In genomic region chr19:16252696-16253095, GRCm38 (mm10) we compare ENCODE assay signal across 21 mouse cellular contexts.
DNase-seq lines count a peak whose midpoint lies in the region; ATAC-seq and TF ChIP-seq lines count a peak whose summit lies in the region.
"Had no signal": no experiment of that assay in that cellular context is flagged by ENCODE, and none has a peak within 500 bp of the region (broad histone marks: within the 10 kb centered on the region; RNA-seq: fewer than 3 reads in every experiment).

No protein-coding gene starts in this region.

- WGBS in lung, postnatal 0 days = 62% methylated on average over 4 of the region's 4 CpGs
- 64% methylated on average over 4 of the region's 4 CpGs for WGBS in heart, embryonic 11.5 days (ENCODE audit: insufficient replicate concordance)

- no peaks in the 10 kb centered on the region for H3K27me3 ChIP-seq in lung, postnatal 0 days (replicated peaks; ENCODE audit: insufficient read depth, low read length)
- peaks cover 3 to 7% of the 10 kb centered on the region in 2 experiments for H3K27me3 ChIP-seq in MEL (ENCODE audit: control insufficient read depth in 1 of 2, insufficient read depth in 2 of 2, low read length in 2 of 2)
- H3K27me3 ChIP-seq in heart, embryonic 11.5 days (ENCODE audit: control insufficient read depth, insufficient read depth, low read length) = no peaks in the 10 kb centered on the region
- H3K27me3 ChIP-seq: forebrain, embryonic 13.5 days; heart, embryonic 13.5 days; lung, embryonic 15.5 days; midbrain, embryonic 12.5 days had no signal

- H3K36me3 ChIP-seq in lung, postnatal 0 days (ENCODE audit: insufficient read depth, low read length) = no peaks in the 10 kb centered on the region
- H3K36me3 ChIP-seq in MEL (ENCODE audit: control insufficient read depth in 1 of 2, insufficient read depth in 2 of 2, low read length in 2 of 2) = no peaks in the 10 kb centered on the region; a peak in 1 of 4 replicates
- no peaks in the 10 kb centered on the region for H3K36me3 ChIP-seq in heart, embryonic 11.5 days (ENCODE audit: control insufficient read depth, insufficient read depth, low read length)
- H3K36me3 ChIP-seq: heart, embryonic 13.5 days; lung, embryonic 15.5 days; midbrain, embryonic 12.5 days had no signal

- TF ChIP-seq RAD21 in MEL (IDR thresholded peaks at IDR 0.05; ENCODE audit: low read depth, low read length) = no peak

- no peak overlapping the region for H3K27ac ChIP-seq in lung, postnatal 0 days (ENCODE audit: low read length)
- no peak overlapping the region for H3K27ac ChIP-seq in MEL (ENCODE audit: control insufficient read depth, low read depth, low read length)
- H3K27ac ChIP-seq in heart, embryonic 11.5 days (ENCODE audit: low read depth, low read length) = no peak overlapping the region
- H3K27ac ChIP-seq: forebrain, embryonic 13.5 days; heart, embryonic 13.5 days; lung, embryonic 15.5 days; midbrain, embryonic 12.5 days; stomach, postnatal 0 days had no signal

- peak; percentile 43 for DNase-seq in lung, postnatal 0 days (ENCODE audit: low spot score)
- DNase-seq in lung, postnatal 14 days = no peak
- DNase-seq in MEL (ENCODE audit: low read depth, low spot score) = peak; percentile 27
- DNase-seq: adrenal gland, postnatal 14 days; cerebellum, adult 9-11 months; gastrocnemius, postnatal 36 days; heart, postnatal 36 days; kidney, adult 18-20 months; kidney, postnatal 14 days; thymus, postnatal 25 days had no signal

- no peaks in the 10 kb centered on the region for H3K79me2 ChIP-seq in MEL (ENCODE audit: control insufficient read depth, insufficient read depth, low read length, poor library complexity)

- TF ChIP-seq EP300 in lung, postnatal 0 days (IDR thresholded peaks at IDR 0.05) = no peak
- no peak for TF ChIP-seq EP300 in MEL (IDR thresholded peaks at IDR 0.05; ENCODE audit: low read depth in 1 of 2, low read length in 2 of 2)

- TF ChIP-seq CTCF in lung, postnatal 0 days (IDR thresholded peaks at IDR 0.05) = no peak
- no peak for TF ChIP-seq CTCF in MEL (IDR thresholded peaks at IDR 0.05 in 2 of 3, conservative IDR thresholded peaks at IDR 0.05 in 1 of 3; ENCODE audit: control insufficient read depth in 1 of 3, insufficient read depth in 1 of 3, low read depth in 2 of 3, low read length in 3 of 3, poor library complexity in 1 of 3, severe bottlenecking in 1 of 3)

- H3K4me2 ChIP-seq in lung, postnatal 0 days (replicated peaks; ENCODE audit: low read depth, low read length) = no peak overlapping the region
- no peak overlapping the region for H3K4me2 ChIP-seq in heart, embryonic 11.5 days
- H3K4me2 ChIP-seq: forebrain, embryonic 13.5 days; heart, embryonic 13.5 days; lung, embryonic 15.5 days; midbrain, embryonic 12.5 days had no signal

- TF ChIP-seq POLR2A in MEL (IDR thresholded peaks at IDR 0.05; ENCODE audit: control insufficient read depth in 1 of 2, insufficient read depth in 1 of 2, low read depth in 1 of 2, low read length in 2 of 2, poor library complexity in 1 of 2) = no peak

- no peak overlapping the region for H3K9ac ChIP-seq in lung, postnatal 0 days (replicated peaks; ENCODE audit: low read depth)
- H3K9ac ChIP-seq in MEL (ENCODE audit: control insufficient read depth, low read depth, low read length, poor library complexity, severe bottlenecking) = no peak overlapping the region
- H3K9ac ChIP-seq in heart, embryonic 11.5 days (ENCODE audit: low read depth, low read length) = no peak overlapping the region
- H3K9ac ChIP-seq: forebrain, embryonic 13.5 days; heart, embryonic 13.5 days; lung, embryonic 15.5 days; midbrain, embryonic 12.5 days had no signal

- no peak overlapping the region for H3K4me3 ChIP-seq in lung, postnatal 0 days (ENCODE audit: low read depth, low read length)
- H3K4me3 ChIP-seq in MEL (ENCODE audit: control insufficient read depth in 1 of 2, insufficient read depth in 1 of 2, low read depth in 2 of 2, low read length in 2 of 2) = no peak overlapping the region
- no peak overlapping the region for H3K4me3 ChIP-seq in heart, embryonic 11.5 days (ENCODE audit: low read depth, low read length)
- H3K4me3 ChIP-seq: forebrain, embryonic 13.5 days; heart, embryonic 13.5 days; lung, embryonic 15.5 days; midbrain, embryonic 12.5 days; myocyte had no signal

- H3K4me1 ChIP-seq in lung, postnatal 0 days (ENCODE audit: insufficient read depth, low read depth, low read length) = peaks cover 7% of the 10 kb centered on the region; the same call in 1 of the 2 replicates
- no peaks in the 10 kb centered on the region for H3K4me1 ChIP-seq in MEL (ENCODE audit: control insufficient read depth in 1 of 2, insufficient read depth in 2 of 2, low read length in 2 of 2)
- H3K4me1 ChIP-seq in heart, embryonic 11.5 days (ENCODE audit: control insufficient read depth, insufficient read depth, low read length) = peaks cover 20% of the 10 kb centered on the region

- no peaks in the 10 kb centered on the region for H3K9me3 ChIP-seq in lung, postnatal 0 days (ENCODE audit: low read length)
- no peaks in the 10 kb centered on the region for H3K9me3 ChIP-seq in MEL (replicated peaks; ENCODE audit: insufficient read depth, low read length)
- no peaks in the 10 kb centered on the region for H3K9me3 ChIP-seq in heart, embryonic 11.5 days (replicated peaks; ENCODE audit: control insufficient read depth, low read length)
- H3K9me3 ChIP-seq: forebrain, embryonic 13.5 days; heart, embryonic 13.5 days; lung, embryonic 15.5 days; midbrain, embryonic 12.5 days had no signal

- no peak for ATAC-seq in lung, postnatal 0 days
- ATAC-seq in hematopoietic stem cell, adult 5-6 weeks (replicated peaks in 1 of 2; ENCODE audit: insufficient read depth in 1 of 2, low FRiP score in 2 of 2, low TSS enrichment in 1 of 2, low read depth in 1 of 2, poor library complexity in 2 of 2, severe bottlenecking in 2 of 2) = peak; percentile 90 to 96
- peak; percentile 87 for ATAC-seq in neutrophil, adult 5-6 weeks (ENCODE audit: extremely low read depth, insufficient number of reproducible peaks, low FRiP score, poor library complexity, severe bottlenecking)
- no peak for ATAC-seq in erythroblast, adult 5-6 weeks (replicated peaks; ENCODE audit: low FRiP score, poor library complexity, severe bottlenecking)
- ATAC-seq in heart, embryonic 11.5 days (replicated peaks; ENCODE audit: insufficient number of reproducible peaks, low FRiP score, low TSS enrichment) = no peak
- ATAC-seq: activated CD4-positive, CD25-positive, alpha-beta regulatory T cell, adult 4 months; forebrain, embryonic 13.5 days had no signal

TF ChIP-seq in MEL, 35 proteins besides CTCF, POLR2A, EP300 and RAD21:
- TF ChIP-seq NRF1 (IDR thresholded peaks at IDR 0.05; ENCODE audit: insufficient read depth, low read depth, low read length, poor library complexity, severe bottlenecking) (no peak), GABPA (IDR thresholded peaks at IDR 0.05; ENCODE audit: low read depth, low read length) (no peak), POLR2AphosphoS2 (IDR thresholded peaks at IDR 0.05; ENCODE audit: low read length) (no peak)

Comparison
In these comparisons a context has a peak if more than half of its experiments do, and no peak if none do; other contexts are left out.
1. ATAC-seq: peak in hematopoietic stem cell, adult 5-6 weeks (2 of 2) and neutrophil, adult 5-6 weeks (single experiment); none in lung, postnatal 0 days (single experiment), erythroblast, adult 5-6 weeks (single experiment) and heart, embryonic 11.5 days (single experiment).